Mouse (Mus musculus) CH12.LX (cell line): ENCODE data around the gene Olfr1270. TPM values are rescaled to one million over a fixed set of nuclear protein-coding genes. Genes with fewer than 3 reads are reported as not detected.
"Not testable (repeated sequence)": the region's sequence is repeated elsewhere in the genome, so short reads cannot be mapped to it uniquely, and the experiment has no call there.

ENCODE experiments used
- DNase-seq: peaks from one replicate; pipeline ENCODE4 v3.0.0-alpha.2; 2013; ENCODE audit errors: extremely low read depth
- H3K27ac ChIP-seq: 2 replicates; pipeline ENCODE4 v1.5.1; 2012; ENCODE audit warnings: low read depth, mild to moderate bottlenecking, control low read depth, moderate library complexity; ENCODE audit not compliant: insufficient read depth
- H3K27me3 ChIP-seq: replicated peaks from 2 replicates; pipeline ENCODE3; 2012; ENCODE audit warnings: inconsistent platforms
- H3K36me3 ChIP-seq, 2 experiments: replicated peaks in 1 of 2; 2 replicates each; pipeline versions ENCODE3 to v1.6.1; 2012; ENCODE audit warnings: inconsistent platforms in 1 of 2, low read length in 1 of 2, mild to moderate bottlenecking in 1 of 2, mixed read lengths in 1 of 2, moderate library complexity in 1 of 2; ENCODE audit not compliant: control insufficient read depth in 1 of 2, insufficient read depth in 1 of 2
- H3K4me1 ChIP-seq, 2 experiments: 2 replicates each; pipeline ENCODE4 v1.6.1; 2012; ENCODE audit warnings: inconsistent platforms in 1 of 2, moderate library complexity in 1 of 2; ENCODE audit not compliant: insufficient read depth in 2 of 2, control insufficient read depth in 1 of 2
- H3K4me2 ChIP-seq: 2 replicates; pipeline ENCODE4 v1.6.1; 2012; ENCODE audit warnings: low read depth, mild to moderate bottlenecking, control low read depth; ENCODE audit not compliant: poor library complexity, insufficient read depth, severe bottlenecking
- H3K4me3 ChIP-seq, 3 experiments: fragments of 150-350 bp in 1 of 3; sonication (generic) in 1 of 3; replicated peaks in 1 of 3; 2 replicates each; pipeline versions ENCODE3 to v1.5.1; 2011 to 2012; ENCODE audit warnings: low read depth in 2 of 3, low read length in 2 of 3, mild to moderate bottlenecking in 2 of 3, moderate library complexity in 2 of 3, control low read depth in 1 of 3, improper control_type of control experiment in 1 of 3, inconsistent platforms in 1 of 3, mixed read lengths in 1 of 3; ENCODE audit not compliant: poor library complexity in 1 of 3
- H3K79me2 ChIP-seq: replicated peaks from 2 replicates; pipeline ENCODE4 v1.6.1; 2012; ENCODE audit warnings: mild to moderate bottlenecking, moderate library complexity; ENCODE audit not compliant: control insufficient read depth, poor library complexity, insufficient read depth, severe bottlenecking; ENCODE audit errors: extremely low read depth
- H3K9ac ChIP-seq: 2 replicates; pipeline ENCODE4 v1.6.1; 2012; ENCODE audit warnings: low read depth, mild to moderate bottlenecking, control low read depth, moderate library complexity; ENCODE audit not compliant: insufficient read depth
- H3K9me3 ChIP-seq: replicated peaks from 2 replicates; pipeline ENCODE3; 2012; ENCODE audit warnings: low read length, inconsistent platforms, mixed read lengths
- BHLHE40 ChIP-seq: IDR thresholded peaks from 2 replicates; pipeline ENCODE4 v1.6.1; 2011; ENCODE audit warnings: mild to moderate bottlenecking, low read depth, low read length, improper control_type of control experiment
- CHD1 ChIP-seq: IDR thresholded peaks from 2 replicates; pipeline ENCODE4 v1.6.1; 2012; ENCODE audit warnings: low read depth, low read length, improper control_type of control experiment, inconsistent platforms
- E2F4 ChIP-seq: IDR thresholded peaks from 2 replicates; pipeline ENCODE4 v1.6.1; 2011; ENCODE audit warnings: low read depth, low read length, improper control_type of control experiment; ENCODE audit not compliant: insufficient replicate concordance
- ELF1 ChIP-seq: IDR thresholded peaks from 2 replicates; pipeline ENCODE4 v1.6.1; 2014; ENCODE audit warnings: low read depth, mild to moderate bottlenecking, inconsistent platforms, low read length, improper control_type of control experiment
- ETS1 ChIP-seq: conservative IDR thresholded peaks from 2 replicates; pipeline ENCODE4 v1.6.1; 2012; ENCODE audit warnings: low read depth, mild to moderate bottlenecking, inconsistent platforms, low read length, improper control_type of control experiment, moderate library complexity
- HCFC1 ChIP-seq: IDR thresholded peaks from 2 replicates; pipeline ENCODE4 v1.6.1; 2012; ENCODE audit warnings: low read depth, mild to moderate bottlenecking, inconsistent platforms, low read length, improper control_type of control experiment
- MAZ ChIP-seq: IDR thresholded peaks from 2 replicates; pipeline ENCODE4 v1.6.1; 2012; ENCODE audit warnings: low read depth, mild to moderate bottlenecking, inconsistent platforms, low read length, improper control_type of control experiment, moderate library complexity
- MEF2A ChIP-seq: IDR thresholded peaks from 2 replicates; pipeline ENCODE4 v1.6.1; 2014; ENCODE audit warnings: low read depth, mild to moderate bottlenecking, inconsistent platforms, low read length, improper control_type of control experiment, borderline replicate concordance
- MYC ChIP-seq: IDR thresholded peaks from 2 replicates; pipeline ENCODE4 v1.6.1; 2011; ENCODE audit warnings: low read depth, mild to moderate bottlenecking, improper control_type of control experiment, low read length
- PAX5 ChIP-seq: IDR thresholded peaks from 2 replicates; pipeline ENCODE4 v1.6.1; 2012; ENCODE audit warnings: low read length, inconsistent platforms, mixed read lengths
- SIN3A ChIP-seq: IDR thresholded peaks from 2 replicates; pipeline ENCODE4 v1.6.1; 2012; ENCODE audit warnings: low read length, improper control_type of control experiment, inconsistent platforms
- TBP ChIP-seq: conservative IDR thresholded peaks from 2 replicates; pipeline ENCODE4 v1.6.1; 2011; ENCODE audit warnings: low read depth, low read length, improper control_type of control experiment
- UBTF ChIP-seq: IDR thresholded peaks from 2 replicates; pipeline ENCODE4 v1.6.1; 2012; ENCODE audit warnings: low read depth, mild to moderate bottlenecking, inconsistent platforms, low read length, improper control_type of control experiment, moderate library complexity
- USF1 ChIP-seq: IDR thresholded peaks from 2 replicates; pipeline ENCODE4 v1.6.1; 2014; ENCODE audit warnings: low read depth, mild to moderate bottlenecking, inconsistent platforms, low read length, improper control_type of control experiment
- ZMIZ1 ChIP-seq: IDR thresholded peaks from 2 replicates; pipeline ENCODE4 v1.6.1; 2012; ENCODE audit warnings: low read depth, mild to moderate bottlenecking, inconsistent platforms, low read length, improper control_type of control experiment
- ZNF384 ChIP-seq: IDR thresholded peaks from 2 replicates; pipeline ENCODE4 v1.6.1; 2012; ENCODE audit warnings: low read depth, low read length, improper control_type of control experiment, inconsistent platforms
- dilution Hi-C: fragments of 300-500 bp; cut with MboI; formaldehyde crosslinking; loops from 2 replicates; pipeline ENCODE4 v1.14.3; 2020; ENCODE audit warnings: low sequenced_read_pairs; ENCODE audit not compliant: extremely low pct_unique_long_range_greater_than_20kb, extremely low pct_ligation_motif_present
- in situ Hi-C: fragments of 300-500 bp; cut with MboI; formaldehyde crosslinking; loops from 3 replicates; pipeline ENCODE4 v1.14.3; 2019; ENCODE audit warnings: low sequenced_read_pairs, low pct_ligation_motif_present, low pct_unique_long_range_greater_than_20kb, mixed read lengths
- polyA plus RNA-seq: library from polyadenylated mRNA; unstranded; fragments of >175 nt; gene quantifications from 2 replicates; pipeline ENCODE4 v1.2.1, GENCODE M21; 2012; ENCODE audit warnings: low read depth; ENCODE audit not compliant: insufficient read length
- total RNA-seq, 2 experiments: library from RNA; depleted of rRNA; stranded (reverse); fragments of 300-350 nt in 1 of 2; fragments of >200 nt in 1 of 2; gene quantifications; 2 replicates each; pipeline ENCODE4 v1.2.3; 2012 to 2014

Gene Olfr1270
- total and polyA plus RNA-seq, 3 experiments: not detected

GRCm38 (mm10) chr2:90186082-90186481 is 33.2 kb upstream of the Olfr1270 start:
- H3K79me2 ChIP-seq, in situ Hi-C loops, DNase-seq, H3K27ac ChIP-seq, H3K36me3 ChIP-seq, H3K27me3 ChIP-seq, H3K4me3 ChIP-seq, H3K4me1 ChIP-seq, dilution Hi-C loops, H3K9me3 ChIP-seq, H3K9ac ChIP-seq, H3K4me2 ChIP-seq: not testable (repeated sequence)

DNA sequence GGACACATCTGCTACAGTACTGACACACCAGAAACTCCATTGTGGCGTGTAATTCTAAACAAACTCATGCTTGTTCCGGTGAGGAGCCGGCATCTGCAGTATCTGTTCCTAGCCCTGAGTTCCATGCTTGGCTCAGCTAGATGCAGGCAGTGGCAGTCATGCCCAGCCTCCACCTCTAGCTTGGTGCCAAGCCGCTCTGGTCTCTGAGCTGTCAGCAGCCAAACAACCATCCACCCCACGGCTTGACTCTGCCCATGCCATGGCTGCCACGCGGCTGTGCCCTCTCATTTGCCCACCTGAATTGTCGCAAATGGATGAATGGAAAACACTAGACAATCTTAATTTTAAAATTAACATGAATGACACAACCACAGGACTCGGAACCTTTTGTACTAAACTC is 1.0 kb upstream of the Olfr1270 start:
- Histone ChIP-seq H3K9ac (no peak overlapping the region), H3K27me3 (peaks cover 22% of the 10 kb centered on the region), H3K27ac (no peak overlapping the region)
- TF ChIP-seq HCFC1 (no peak), ETS1 (no peak), ZMIZ1 (no peak), ELF1 (no peak), MYC (no peak), MAZ (no peak), TBP (no peak), E2F4 (no peak), MEF2A (no peak), PAX5 (no peak), CHD1 (no peak), ZNF384 (no peak), UBTF (no peak), USF1 (no peak), SIN3A (no peak), BHLHE40 (no peak)
- TF ChIP-seq, all 38 proteins: peak for 0
- H3K4me1 ChIP-seq: no peaks in the 10 kb centered on the region
- H3K4me2 ChIP-seq: no peak overlapping the region
- DNase-seq: no peak
- no peaks in the 10 kb centered on the region for H3K36me3 ChIP-seq
- dilution Hi-C loops (no loop called here), in situ Hi-C loops (no loop called here)
- no peaks in the 10 kb centered on the region for H3K9me3 ChIP-seq
- no peaks in the 10 kb centered on the region for H3K79me2 ChIP-seq
- H3K4me3 ChIP-seq: no peak overlapping the region
